Mouse (Mus musculus): Measurements from ENCODE around the gene Pigf. TPM values are rescaled to one million over a fixed set of nuclear protein-coding genes. Genes with fewer than 3 reads are reported as not detected.

The Pigf gene
- polyA plus RNA-seq, 1 experiment, result 2.3 TPM

DNA sequence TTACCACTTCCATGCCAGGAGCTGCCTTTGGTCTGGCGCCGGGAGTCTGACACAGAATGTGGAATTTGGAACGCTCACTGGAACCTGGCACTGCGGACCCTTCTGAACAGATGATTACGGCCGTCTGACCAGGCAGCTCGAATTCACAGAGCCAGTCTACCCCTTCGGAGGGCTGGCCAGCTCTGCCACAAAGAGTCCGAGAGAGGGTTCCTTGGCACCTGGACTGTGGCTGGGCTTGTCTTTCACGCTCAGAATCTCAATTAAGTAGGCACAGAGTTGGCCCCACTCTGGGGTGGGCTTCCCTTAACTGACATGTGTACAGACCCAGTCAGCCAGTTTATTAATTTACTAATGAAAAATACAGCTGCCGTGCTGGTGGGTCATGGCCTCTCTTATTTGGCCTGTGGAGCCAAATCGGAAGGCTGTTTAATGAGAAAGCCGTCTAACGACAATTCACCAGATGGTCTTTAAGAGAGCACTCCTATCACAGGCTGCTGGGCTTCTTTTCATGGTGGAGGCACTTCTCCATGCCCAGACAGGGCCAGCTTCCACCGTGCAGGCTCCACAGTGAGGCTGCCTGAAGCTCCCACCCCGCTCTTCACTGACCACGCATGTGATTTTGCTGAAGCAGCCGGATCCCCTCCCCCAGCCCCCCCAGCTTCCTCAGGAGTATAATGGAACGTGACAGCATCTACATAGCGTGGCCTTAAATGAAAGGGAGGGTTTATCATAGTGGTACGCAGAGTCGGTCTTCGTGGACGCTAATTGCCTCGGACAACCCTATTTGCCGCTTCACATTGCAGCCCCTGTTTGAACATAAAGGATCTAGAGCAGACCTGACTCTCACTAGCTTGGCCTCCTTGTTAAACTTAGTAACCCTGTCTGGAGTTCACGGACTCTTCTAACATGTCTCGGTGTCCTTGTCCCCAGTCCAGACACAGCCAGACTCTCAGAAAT, 77.1 kb downstream of the Pigf start, which contains the start of gene Atp6v1e2:
Gene Atp6v1e2 (minus strand): TSS at position 58 of the 957 bp plus-strand sequence.
- no peak for TF ChIP-seq CTCF (IDR thresholded peaks at IDR 0.05; ENCODE audit: extremely low read depth, insufficient read length, insufficient replicate concordance, low read depth, low read length)
- TF ChIP-seq POLR2A (IDR thresholded peaks at IDR 0.05; ENCODE audit: low read depth, low read length), result no peak
- Histone ChIP-seq H3K27me3 (ENCODE audit: control insufficient read depth, insufficient read depth, low read length) (no peaks in the 10 kb centered on the region; the same call in 1 of the 2 replicates), H3K27ac (ENCODE audit: insufficient read depth, low read depth, low read length) (no peak within 1 kb of the TSS), H3K4me1 (ENCODE audit: control insufficient read depth, insufficient read depth, insufficient read length, low read length) (peaks cover 2% of the 10 kb centered on the region; the same call in 1 of the 2 replicates), H3K4me3 (ENCODE audit: low read depth, low read length) (no peak within 1 kb of the TSS), H3K36me3 (ENCODE audit: control insufficient read depth, insufficient read depth, low read length) (no peaks in the 10 kb centered on the region)
- 87% methylated on average over 28 of the region's 28 CpGs for WGBS

Other genes with a start within 250 kb of the Pigf start
- not detected in 2 replicates for gene Tmem247, start 108.1 kb downstream of the Pigf start, polyA plus RNA-seq (2012; rRNA removed)
- gene Atp6v1e2, start 77.5 kb downstream of the Pigf start, polyA plus RNA-seq (2012; rRNA removed), result not detected in 2 replicates
- 9.3 and 14.1 TPM in 2 replicates for gene Rhoq, start 62.3 kb downstream of the Pigf start, polyA plus RNA-seq (2012; rRNA removed)
- 1.4 and 4.4 TPM in 2 replicates for gene Cript, start 144 bp upstream of the Pigf start, polyA plus RNA-seq (2012; rRNA removed)
- 1.0 and 1.8 TPM in 2 replicates for gene Socs5, start 82.3 kb upstream of the Pigf start, polyA plus RNA-seq (2012; rRNA removed)
- gene Mcfd2, start 240.5 kb upstream of the Pigf start, polyA plus RNA-seq (2012; rRNA removed), result 139 and 169 TPM in 2 replicates

All from small intestine, adult 2 months (tissue).